Mouse (Mus musculus) adrenal gland, adult 18-20 months (tissue): ENCODE data around the gene Zfp940. TPM values are rescaled to one million over a fixed set of nuclear protein-coding genes. Genes with fewer than 3 reads are reported as not detected.
"Not testable (repeated sequence)": the region's sequence is repeated elsewhere in the genome, so short reads cannot be mapped to it uniquely, and the experiment has no call there.

Experiments used
- DNase-seq, 2 experiments: peaks; one replicate each; pipeline ENCODE4 v3.0.0; 2021 to 2022; ENCODE audit warnings: low spot score in 2 of 2
- long read RNA-seq, 2 experiments: library from polyadenylated mRNA; stranded (forward); transcript quantifications; one replicate each; pipeline ENCODE4 v2.0.0; 2021
- total RNA-seq, 2 experiments: library from RNA; stranded (reverse); gene quantifications; 1 replicate in 1 of 2; 2 replicates in 1 of 2; pipeline ENCODE4 v1.2.3; 2021

The Zfp940 gene
- total RNA-seq: 1 to 10 TPM in 1 of 2 experiments, under 1 TPM in 1; 0.53 to 2.2 TPM
- long read RNA-seq, experiment 1, partial matches to known transcripts: 0 of 1 reads
- long read RNA-seq, experiment 1, other reads (novel, unspliced or antisense): 0 of 1 reads
- long read RNA-seq, experiment 2, partial matches to known transcripts: 1 of 4 reads
- long read RNA-seq, experiment 2, other reads (novel, unspliced or antisense): 0 of 4 reads

GRCm38 (mm10) chr7:29853219-29853842 is at the start of gene Zfp940:
Gene Zfp940, minus strand, starts transcription at chr7:29853669.
- DNase-seq: peak; percentile 74 to 76

GRCm38 (mm10) chr7:29898351-29898750 is 44.9 kb upstream of the Zfp940 start:
- DNase-seq: no peak

- DNase-seq: no peak
Measured at GRCm38 (mm10) chr7:29892756-29893155, 39.3 kb upstream of the Zfp940 start.

- no peak for DNase-seq
Measured at GRCm38 (mm10) chr7:29890501-29890900, 37.0 kb upstream of the Zfp940 start.

- DNase-seq: no peak
Measured at GRCm38 (mm10) chr7:29880916-29881315, 27.4 kb upstream of the Zfp940 start.

- DNase-seq: no peak
Measured at GRCm38 (mm10) chr7:29880056-29880455, 26.6 kb upstream of the Zfp940 start.

GRCm38 (mm10) chr7:29877561-29877960 is 24.1 kb upstream of the Zfp940 start:
- DNase-seq: not testable (repeated sequence)

- no peak for DNase-seq
Measured at GRCm38 (mm10) chr7:29874256-29874655, 20.8 kb upstream of the Zfp940 start.

- no peak for DNase-seq
Measured at GRCm38 (mm10) chr7:29861660-29862059, 8.2 kb upstream of the Zfp940 start.

- peak; percentile 73 to 76 for DNase-seq
Measured at GRCm38 (mm10) chr7:29859532-29860517, 6.4 kb upstream of the Zfp940 start, which contains the start of gene Zfp420. Gene Zfp420, plus strand, starts transcription at chr7:29859979.

- no peak for DNase-seq
Measured at GRCm38 (mm10) chr7:29852831-29853218, 644 bp downstream of the Zfp940 start.

GRCm38 (mm10) chr7:29844616-29845015 is 8.9 kb downstream of the Zfp940 start:
- no peak for DNase-seq

GRCm38 (mm10) chr7:29842105-29842504 is 11.4 kb downstream of the Zfp940 start:
- DNase-seq: no peak

GRCm38 (mm10) chr7:29839256-29839655 is 14.2 kb downstream of the Zfp940 start:
- no peak for DNase-seq

- DNase-seq: no peak
Measured at GRCm38 (mm10) chr7:29836816-29837215, 16.7 kb downstream of the Zfp940 start.

GRCm38 (mm10) chr7:29829804-29830203 is 23.7 kb downstream of the Zfp940 start:
- DNase-seq: no peak

GRCm38 (mm10) chr7:29828001-29828400 is 25.5 kb downstream of the Zfp940 start:
- no peak for DNase-seq

- peak; percentile 43 to 55 for DNase-seq
Measured at GRCm38 (mm10) chr7:29818619-29819254, 34.7 kb downstream of the Zfp940 start.

- peak; percentile 65 to 69 for DNase-seq
Measured at GRCm38 (mm10) chr7:29815910-29816429, 37.5 kb downstream of the Zfp940 start, which contains the start of gene Zfp790. Gene Zfp790, plus strand, starts transcription at chr7:29816114.

GRCm38 (mm10) chr7:29815061-29815784 is 38.2 kb downstream of the Zfp940 start:
- no peak for DNase-seq
